Mouse (Mus musculus): ENCODE results near the gene Slc36a4.

The Slc36a4 gene

DNA sequence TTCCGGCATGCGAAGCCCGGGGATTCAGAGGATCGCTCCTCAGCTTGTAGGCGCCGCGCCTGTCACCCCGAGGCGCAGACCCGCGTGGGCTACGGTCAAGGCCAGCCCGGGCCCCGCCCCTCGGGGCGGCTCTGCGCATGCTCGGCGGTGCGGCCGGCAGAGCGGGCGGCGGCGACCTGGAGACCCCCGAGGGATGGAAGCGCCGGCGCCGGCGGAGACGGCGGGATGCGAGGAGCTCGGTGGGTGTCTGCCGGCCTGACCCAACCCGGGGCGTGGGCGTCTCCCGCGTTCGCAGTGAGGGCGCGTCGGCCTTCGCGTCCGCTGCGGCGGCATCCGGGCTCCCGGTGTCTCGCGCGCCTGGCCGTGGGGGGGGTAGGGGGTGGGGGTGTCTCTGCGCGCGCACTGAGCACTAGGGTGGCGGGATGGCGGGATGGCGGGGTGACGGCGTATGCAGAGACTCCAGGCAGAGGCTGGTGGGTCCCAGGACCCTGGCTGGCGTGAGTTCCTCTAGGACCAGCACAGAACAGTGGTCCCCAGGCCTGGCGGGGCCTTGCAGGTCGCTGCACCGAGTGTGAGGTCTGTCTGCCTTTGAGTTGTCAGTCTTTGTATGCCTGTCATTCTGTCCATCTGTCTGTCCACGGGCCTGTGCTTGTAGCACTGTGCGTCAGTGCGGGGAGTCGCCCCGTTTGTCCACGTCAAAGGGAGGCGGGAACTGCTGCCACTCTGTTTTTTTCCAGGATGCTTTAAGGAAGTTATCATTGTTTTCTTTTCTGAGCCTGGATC lies at the start of gene Slc36a4:
Gene Slc36a4 (plus strand): TSS at position 140 of the 783 bp plus-strand sequence.
- no peak for DNase-seq (ENCODE audit: extremely low spot score, low read depth, low spot score)

- no peak for DNase-seq (ENCODE audit: extremely low spot score, low read depth, low spot score)
These were observed 44.9 kb upstream of the Slc36a4 start for GRCm38 (mm10) chr9:15664606-15665005.

GRCm38 (mm10) chr9:15669452-15669851 lies 40.1 kb upstream of the Slc36a4 start:
- no peak for DNase-seq (ENCODE audit: extremely low spot score, low read depth, low spot score)

DNA sequence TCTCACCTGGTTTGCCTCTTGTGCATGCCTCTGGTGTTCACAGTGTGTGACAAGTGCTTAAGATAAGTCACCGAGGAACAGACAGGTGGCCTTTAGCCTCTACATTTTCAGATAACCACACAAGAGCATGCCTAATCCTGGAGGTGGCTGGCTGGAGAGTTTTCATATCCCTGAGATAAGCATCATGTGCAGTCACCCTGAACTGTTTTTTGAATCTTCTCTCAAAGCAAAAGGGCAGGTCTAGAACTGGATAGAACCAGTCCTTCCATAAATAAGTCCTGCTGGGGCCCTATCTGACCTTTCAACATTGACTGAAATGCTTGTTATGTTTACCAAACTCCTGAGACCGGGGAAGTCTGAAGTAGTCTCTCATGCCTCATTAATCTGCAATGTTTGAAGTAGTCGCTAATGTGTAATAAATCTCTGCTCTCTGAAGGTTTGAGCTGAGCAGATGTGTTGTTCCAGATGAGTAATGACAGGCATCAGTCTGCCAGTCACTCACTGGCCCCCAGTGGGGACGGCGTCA lies 39.5 kb upstream of the Slc36a4 start:
- no peak for DNase-seq (ENCODE audit: extremely low spot score, low read depth, low spot score)

DNA sequence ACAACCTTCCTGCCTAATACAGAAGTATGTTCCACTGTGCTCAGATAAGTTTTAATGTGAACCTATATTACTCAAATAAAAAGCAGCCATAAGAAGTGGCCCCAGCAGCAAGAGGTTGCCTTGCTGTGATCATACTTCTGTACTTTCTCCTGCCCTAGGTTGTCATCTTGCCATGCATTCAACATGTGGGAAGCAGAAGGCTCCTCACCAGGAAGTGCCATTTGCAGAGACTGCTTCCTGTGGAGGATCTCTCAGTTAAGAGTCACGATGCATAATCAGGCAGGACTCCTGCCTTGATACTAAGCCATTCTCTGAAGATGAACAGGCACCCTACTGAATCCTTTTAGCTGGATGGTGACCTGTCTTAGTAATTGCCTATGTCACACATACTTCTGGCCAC lies 37.3 kb upstream of the Slc36a4 start:
- no peak for DNase-seq (ENCODE audit: extremely low spot score, low read depth, low spot score)

DNA sequence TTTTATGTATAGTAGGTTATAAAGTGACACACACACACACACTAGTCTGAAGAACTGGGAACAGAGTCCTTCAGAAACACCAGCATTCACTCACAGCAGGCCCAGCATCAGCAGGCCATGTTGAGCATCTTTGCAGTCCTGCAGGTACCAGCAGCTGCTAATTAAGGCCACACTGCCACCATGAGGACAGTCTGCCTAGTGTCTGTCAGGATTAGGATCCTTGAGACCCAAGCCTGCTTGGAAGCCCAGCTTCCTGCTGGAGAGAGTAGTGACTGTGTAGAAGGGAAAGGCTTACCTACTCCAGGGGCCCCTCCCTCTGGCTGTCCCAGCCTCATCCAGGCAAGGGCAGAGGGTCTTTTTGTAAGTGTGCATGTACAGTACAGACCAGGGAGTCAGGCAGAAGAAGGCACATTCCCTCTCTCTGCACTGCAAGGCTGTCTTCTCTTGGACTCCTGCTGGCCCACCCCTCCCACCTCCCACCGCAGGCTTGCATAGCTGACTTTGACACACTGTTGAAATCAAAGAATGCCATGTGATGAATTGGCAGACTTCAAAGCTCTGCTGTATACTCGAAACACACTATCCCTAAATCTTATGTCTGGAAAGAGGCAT lies 27.6 kb upstream of the Slc36a4 start:
- DNase-seq (ENCODE audit: extremely low spot score, low read depth, low spot score) = no peak

GRCm38 (mm10) chr9:15685215-15685614 lies 24.3 kb upstream of the Slc36a4 start:
- peak; percentile 72 for DNase-seq (ENCODE audit: extremely low spot score, low read depth, low spot score)

- no peak for DNase-seq (ENCODE audit: extremely low spot score, low read depth, low spot score)
These were observed 22.2 kb upstream of the Slc36a4 start for GRCm38 (mm10) chr9:15687358-15687757.

DNA sequence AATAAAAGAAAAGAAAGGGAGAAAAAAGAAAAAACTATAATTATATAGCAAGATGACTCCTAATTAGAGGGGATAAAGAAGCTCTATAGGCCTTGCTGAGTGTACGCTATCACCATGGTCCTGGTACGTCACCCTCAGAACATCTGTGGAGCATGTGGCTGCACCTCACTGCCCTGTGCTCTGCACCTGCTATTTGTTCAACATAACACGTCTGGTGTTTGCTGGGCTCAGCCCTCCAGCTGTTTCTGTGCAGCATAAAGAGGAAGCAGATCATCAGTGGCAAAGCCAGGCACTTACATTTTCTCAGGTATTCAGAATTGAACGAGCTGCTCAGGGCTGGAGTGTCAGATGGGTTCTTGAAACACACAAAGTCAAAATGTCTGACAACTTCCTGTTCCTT lies 15.7 kb upstream of the Slc36a4 start:
- DNase-seq (ENCODE audit: extremely low spot score, low read depth, low spot score) = no peak

- no peak for DNase-seq (ENCODE audit: extremely low spot score, low read depth, low spot score)
These were observed 14.5 kb upstream of the Slc36a4 start for GRCm38 (mm10) chr9:15694989-15695388.

DNA sequence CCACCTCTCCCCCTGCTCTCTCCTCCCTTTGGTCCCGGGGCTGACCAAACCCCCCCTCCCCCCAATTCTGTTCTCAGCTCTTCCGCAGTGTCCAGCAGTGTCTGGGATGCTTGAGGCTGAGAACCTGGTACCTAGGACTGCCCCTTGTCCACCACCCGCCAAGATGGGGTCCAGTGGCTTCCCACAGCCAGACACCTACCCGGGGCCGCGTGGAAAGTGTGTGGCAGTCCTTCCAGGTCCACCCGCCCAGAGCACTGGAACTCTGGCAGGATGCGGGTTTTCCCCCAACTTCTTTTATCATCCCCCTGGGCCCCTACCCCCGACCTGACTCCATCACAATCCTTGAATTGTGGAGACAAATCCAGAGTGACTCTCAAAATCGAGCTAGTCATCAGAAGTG lies 3.8 kb upstream of the Slc36a4 start:
- DNase-seq (ENCODE audit: extremely low spot score, low read depth, low spot score) = no peak

DNA sequence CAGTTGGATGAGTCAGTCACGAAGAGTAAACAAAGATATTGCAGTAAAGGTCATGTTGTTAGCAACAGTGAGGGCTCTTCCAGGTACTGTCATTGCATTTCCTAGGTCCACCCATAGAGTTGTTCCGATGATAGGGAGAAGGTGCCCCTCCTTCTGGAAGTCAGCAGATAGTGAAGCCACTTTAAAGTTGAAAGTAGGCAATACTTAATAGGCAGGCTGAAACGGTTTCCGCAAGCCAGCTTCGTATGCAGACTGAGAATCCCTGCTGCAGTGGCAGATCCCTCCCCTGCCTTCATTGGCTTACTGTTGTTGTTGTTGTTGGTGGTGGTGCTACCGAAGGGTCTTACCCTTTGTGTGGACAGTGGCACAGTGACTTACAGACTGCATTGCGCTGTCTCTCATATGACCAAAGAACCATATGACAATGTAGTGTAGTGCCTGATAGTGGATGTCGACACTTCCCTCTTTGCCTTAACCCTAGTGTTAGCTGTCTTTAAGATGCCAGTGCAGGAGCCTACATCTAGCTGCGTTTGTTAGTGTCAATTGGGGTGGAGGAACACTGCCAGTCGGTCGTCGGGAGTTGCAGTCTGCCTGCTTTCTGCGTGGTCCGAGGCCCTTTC lies 449 bp upstream of the Slc36a4 start:
- DNase-seq (ENCODE audit: extremely low spot score, low read depth, low spot score) = no peak

DNA sequence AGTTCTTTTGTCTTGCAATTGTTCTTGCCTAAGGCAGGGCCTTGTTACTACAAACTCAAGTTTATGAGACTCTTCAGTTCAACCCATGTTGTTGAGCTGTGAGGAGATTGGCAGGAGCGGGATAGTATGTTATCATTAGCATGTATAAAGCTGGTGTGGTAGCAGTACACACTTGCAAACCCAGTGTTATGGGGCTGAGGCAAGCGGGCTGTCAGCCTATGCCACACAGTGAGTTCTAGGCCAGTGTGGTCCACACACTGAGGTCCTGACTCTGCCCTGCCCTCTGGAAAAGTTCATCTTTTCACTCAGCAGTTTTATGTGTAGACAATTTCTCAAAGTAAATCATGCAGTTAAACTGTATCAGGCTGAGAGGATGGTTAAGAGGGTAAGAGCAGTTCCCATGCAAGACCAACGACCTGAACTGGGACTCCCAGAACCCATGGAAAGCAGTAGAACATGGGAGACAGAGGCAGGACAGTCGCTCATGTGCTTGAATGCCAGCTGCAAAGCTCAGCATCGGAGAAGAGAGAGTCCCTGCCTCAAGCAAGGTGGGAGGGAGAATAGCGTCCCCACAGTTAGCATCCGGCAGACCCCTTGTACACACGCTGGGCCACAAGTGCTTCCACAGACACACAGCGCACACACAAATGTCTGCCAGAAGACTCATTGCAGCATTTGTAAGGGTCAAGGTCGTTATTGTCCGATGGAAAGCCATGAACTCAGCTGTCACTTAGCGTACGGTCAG lies 1.5 kb downstream of the Slc36a4 start:
- DNase-seq (ENCODE audit: extremely low spot score, low read depth, low spot score) = no peak

GRCm38 (mm10) chr9:15711676-15712075 lies 2.1 kb downstream of the Slc36a4 start:
- no peak for DNase-seq (ENCODE audit: extremely low spot score, low read depth, low spot score)

- no peak for DNase-seq (ENCODE audit: extremely low spot score, low read depth, low spot score)
These were observed 5.3 kb downstream of the Slc36a4 start for GRCm38 (mm10) chr9:15714792-15715191.

GRCm38 (mm10) chr9:15715193-15715989 lies 5.9 kb downstream of the Slc36a4 start:
- no peak for DNase-seq (ENCODE audit: extremely low spot score, low read depth, low spot score)

GRCm38 (mm10) chr9:15717363-15717762 lies 7.8 kb downstream of the Slc36a4 start:
- no peak for DNase-seq (ENCODE audit: extremely low spot score, low read depth, low spot score)

DNA sequence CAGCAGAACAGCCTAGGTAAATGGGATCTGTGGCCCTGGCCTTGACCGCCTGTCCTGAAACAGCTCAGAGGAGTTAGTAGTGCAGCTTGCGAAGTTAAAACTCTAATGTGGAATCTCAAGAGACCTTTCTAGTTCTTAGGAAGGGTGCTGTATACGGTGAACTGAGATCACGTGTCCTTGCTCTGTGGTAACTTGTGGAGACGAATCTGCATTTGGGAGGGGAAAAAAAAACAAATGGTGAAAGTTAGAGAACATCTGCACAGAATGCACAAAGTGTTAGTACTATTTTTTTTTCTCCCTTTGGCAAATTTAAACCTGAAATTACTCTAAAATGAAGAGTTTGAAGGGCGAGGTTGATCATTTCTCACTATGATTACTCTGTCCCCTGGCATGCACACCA lies 8.8 kb downstream of the Slc36a4 start:
- no peak for DNase-seq (ENCODE audit: extremely low spot score, low read depth, low spot score)

DNA sequence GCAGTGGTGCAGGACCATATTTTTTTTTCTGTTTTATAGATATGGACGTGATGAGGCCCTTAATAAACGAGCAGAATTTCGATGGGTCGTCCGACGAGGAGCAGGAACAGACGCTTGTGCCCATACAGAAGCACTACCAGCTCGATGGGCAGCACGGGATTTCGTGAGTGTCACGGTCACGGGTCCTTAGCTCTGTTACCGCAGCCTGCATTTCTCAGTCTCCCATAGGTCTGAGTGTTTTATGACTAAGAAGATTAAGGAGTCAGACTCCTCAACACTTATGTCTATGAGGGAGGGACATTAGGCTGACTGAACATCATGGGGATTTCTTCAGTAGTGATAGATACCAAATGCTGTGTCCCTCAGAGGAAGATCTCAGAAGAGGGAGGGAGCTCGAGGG lies 10.1 kb downstream of the Slc36a4 start:
- DNase-seq (ENCODE audit: extremely low spot score, low read depth, low spot score) = no peak

DNA sequence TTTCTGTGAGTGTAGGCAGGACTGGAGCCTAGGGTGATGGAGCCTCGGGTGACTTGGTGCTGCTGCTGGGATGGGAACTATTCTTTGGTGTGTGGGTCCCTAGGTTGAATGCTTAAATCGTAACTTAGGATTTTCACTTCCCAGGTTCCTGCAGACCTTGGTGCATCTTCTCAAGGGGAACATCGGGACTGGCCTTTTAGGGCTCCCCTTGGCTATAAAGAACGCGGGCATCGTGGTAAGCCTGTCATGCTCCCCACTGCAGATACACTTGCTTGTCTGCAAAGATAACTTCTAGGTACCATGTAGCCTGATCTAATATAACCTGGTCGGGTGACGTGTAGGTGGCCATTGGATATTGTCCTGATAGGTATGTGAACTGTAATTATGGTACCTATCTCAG lies 11.0 kb downstream of the Slc36a4 start:
- no peak for DNase-seq (ENCODE audit: extremely low spot score, low read depth, low spot score)

Measured in hindlimb bud, embryonic 11.5 days (tissue).